Mouse (Mus musculus): Measurements from ENCODE around the gene Iqgap2.

- TF ChIP-seq POLR2A (IDR thresholded peaks at IDR 0.05; ENCODE audit: low read depth, low read length), result no peak
- no peak for TF ChIP-seq CTCF (conservative IDR thresholded peaks at IDR 0.05; ENCODE audit: insufficient read depth, insufficient read length, low read depth, low read length)
Measured at GRCm38 (mm10) chr13:95651870-95652668, 239.7 kb downstream of the Iqgap2 start.
